Comparison of ENCODE assay signal across 9 mouse cellular contexts in the genomic region with DNA sequence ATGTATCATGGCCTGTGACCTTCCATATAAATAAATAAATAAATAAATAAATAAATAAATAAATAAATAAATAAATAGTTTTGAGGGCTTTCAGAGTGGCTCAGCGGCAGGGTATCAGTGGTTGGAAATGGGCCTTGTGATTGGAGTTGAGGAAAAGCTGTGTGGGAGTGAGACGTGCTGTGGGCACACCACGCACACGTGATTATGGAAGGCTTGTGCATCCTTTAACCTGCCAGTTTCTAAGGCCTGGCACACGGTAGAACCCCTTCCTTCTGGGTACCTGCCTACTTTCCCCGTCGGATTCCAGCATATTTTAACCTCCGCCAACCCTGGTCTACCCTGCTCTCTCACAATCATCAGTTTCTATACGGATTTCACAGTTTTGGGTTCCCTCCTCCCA. TPM values are rescaled to one million over a fixed set of nuclear protein-coding genes. Genes with fewer than 3 reads are reported as not detected.
A peak's percentile ranks its signal among the peaks of the same experiment; 100 is the strongest.
DNase-seq lines count a peak whose midpoint lies in the region; ATAC-seq and TF ChIP-seq lines count a peak whose summit lies in the region.
"Had no signal": no experiment of that assay in that cellular context is flagged by ENCODE, and none has a peak within 500 bp of the region (broad histone marks: within the 10 kb centered on the region; RNA-seq: fewer than 3 reads in every experiment).

No protein-coding gene starts in this region.

- no peak for DNase-seq in kidney, adult 9 months
- no peak for DNase-seq in hindbrain, embryonic 11.5 days (ENCODE audit: low spot score)
- DNase-seq in midbrain, embryonic 11.5 days (ENCODE audit: low spot score, missing footprints), result no peak
- DNase-seq in layer of hippocampus, postnatal 25 days (ENCODE audit: extremely low spot score in 1 of 2, low spot score in 1 of 2), result no peak
- no peak for DNase-seq in urinary bladder, adult 18-20 months (ENCODE audit: low spot score in 2 of 2)
- no peak for DNase-seq in lung, postnatal 14 days

- no peaks in the 10 kb centered on the region for H3K9me3 ChIP-seq in kidney, embryonic 14.5 days (ENCODE audit: control insufficient read depth, low read length)
- no peaks in the 10 kb centered on the region for H3K9me3 ChIP-seq in hindbrain, embryonic 11.5 days (ENCODE audit: control insufficient read depth, low read length)
- H3K9me3 ChIP-seq in midbrain, embryonic 11.5 days (ENCODE audit: control insufficient read depth, low read length), result no peaks in the 10 kb centered on the region

- TF ChIP-seq POLR2A in bone marrow, adult 2 months (IDR thresholded peaks at IDR 0.05; ENCODE audit: borderline replicate concordance, control insufficient read depth, low read depth, low read length), result no peak

- 0 out of 2 replicates have a peak, but pooled peaks cover 7% of the 10 kb centered on the region for H3K4me1 ChIP-seq in kidney, embryonic 14.5 days (ENCODE audit: control insufficient read depth, insufficient read depth, low read length)
- no peaks in the 10 kb centered on the region; the same call in 1 of the 2 replicates for H3K4me1 ChIP-seq in bone marrow, adult 2 months (ENCODE audit: control insufficient read depth, insufficient read depth, low read length)
- H3K4me1 ChIP-seq in hindbrain, embryonic 11.5 days (replicated peaks; ENCODE audit: control insufficient read depth, insufficient read depth, low read length), result no peaks in the 10 kb centered on the region
- H3K4me1 ChIP-seq in midbrain, embryonic 11.5 days (ENCODE audit: control insufficient read depth, insufficient read depth, low read length), result 0 out of 2 replicates have a peak, but pooled peaks cover 2% of the 10 kb centered on the region

- no peak; the same call in 1 of the 2 replicates for ATAC-seq in kidney, embryonic 14.5 days (ENCODE audit: low FRiP score, low TSS enrichment)
- peak; percentile 23 for ATAC-seq in hindbrain, embryonic 11.5 days (ENCODE audit: low FRiP score)
- no peak; the same call in 1 of the 2 replicates for ATAC-seq in midbrain, embryonic 11.5 days (ENCODE audit: low FRiP score)

- H3K9ac ChIP-seq in kidney, embryonic 14.5 days (ENCODE audit: low read depth, low read length), result peak overlapping the region; percentile 56
- peak overlapping the region; percentile 49 for H3K9ac ChIP-seq in hindbrain, embryonic 11.5 days (ENCODE audit: low read depth, low read length)
- H3K9ac ChIP-seq in midbrain, embryonic 11.5 days (ENCODE audit: low read length), result peak overlapping the region; percentile 61

- H3K4me3 ChIP-seq in kidney, embryonic 14.5 days (ENCODE audit: low read length), result peak overlapping the region; percentile 55
- H3K4me3 ChIP-seq in bone marrow, adult 2 months (replicated peaks; ENCODE audit: control insufficient read depth, low read depth, low read length), result peak overlapping the region; percentile 65
- peak overlapping the region; percentile 51 for H3K4me3 ChIP-seq in hindbrain, embryonic 11.5 days (ENCODE audit: low read depth, low read length)
- peak overlapping the region; percentile 48 for H3K4me3 ChIP-seq in midbrain, embryonic 11.5 days (ENCODE audit: low read depth, low read length)

- H3K4me2 ChIP-seq in kidney, embryonic 14.5 days (replicated peaks; ENCODE audit: low read depth, low read length), result peak overlapping the region; percentile 88
- H3K4me2 ChIP-seq in hindbrain, embryonic 11.5 days (replicated peaks; ENCODE audit: low read depth, low read length), result peak overlapping the region; percentile 89
- peak overlapping the region; percentile 72 for H3K4me2 ChIP-seq in midbrain, embryonic 11.5 days

- 20% methylated on average over 9 of the region's 9 CpGs for WGBS in kidney, embryonic 14.5 days
- WGBS in bone marrow, adult 2 months, result 29% methylated on average over 9 of the region's 9 CpGs
- WGBS in hindbrain, embryonic 11.5 days, result 25% methylated on average over 9 of the region's 9 CpGs
- WGBS in midbrain, embryonic 11.5 days, result 26% methylated on average over 9 of the region's 9 CpGs

- peak overlapping the region; percentile 62 for H3K27ac ChIP-seq in kidney, embryonic 14.5 days (ENCODE audit: low read depth, low read length)
- peak overlapping the region; percentile 77 for H3K27ac ChIP-seq in bone marrow, adult 2 months (ENCODE audit: control insufficient read depth, insufficient read depth, low read depth, low read length, poor library complexity)
- H3K27ac ChIP-seq in hindbrain, embryonic 11.5 days (ENCODE audit: low read depth, low read length), result no peak overlapping the region
- H3K27ac ChIP-seq in midbrain, embryonic 11.5 days (ENCODE audit: low read depth, low read length), result no peak overlapping the region

- H3K36me3 ChIP-seq in kidney, embryonic 14.5 days (ENCODE audit: control insufficient read depth, insufficient read depth, low read length), result peaks cover 24% of the 10 kb centered on the region; the same call in 1 of the 2 replicates
- no peaks in the 10 kb centered on the region for H3K36me3 ChIP-seq in hindbrain, embryonic 11.5 days (ENCODE audit: control insufficient read depth, insufficient read depth, low read length)
- no peaks in the 10 kb centered on the region for H3K36me3 ChIP-seq in midbrain, embryonic 11.5 days (ENCODE audit: control insufficient read depth, insufficient read depth, low read length)

- peaks cover 30% of the 10 kb centered on the region for H3K27me3 ChIP-seq in kidney, embryonic 14.5 days (ENCODE audit: control insufficient read depth, insufficient read depth, low read length)
- H3K27me3 ChIP-seq in hindbrain, embryonic 11.5 days (ENCODE audit: control insufficient read depth, insufficient read depth, low read length), result peaks cover 24% of the 10 kb centered on the region
- peaks cover 25% of the 10 kb centered on the region for H3K27me3 ChIP-seq in midbrain, embryonic 11.5 days (ENCODE audit: control insufficient read depth, insufficient read depth, low read length)

- TF ChIP-seq CTCF in bone marrow, adult 2 months (IDR thresholded peaks at IDR 0.05; ENCODE audit: control insufficient read depth, insufficient read depth, low read length), result no peak

RNA-seq across cellular contexts. Expression of gene Grb7, which starts 10.8 kb away (rescaled TPM):
- polyA plus RNA-seq in kidney, embryonic 14.5 days (2014; fragmentation: Nextera tagmentation; extraction: Ambion mirVana), result 52.3 and 66.8 TPM in 2 replicates
- 0.85 TPM in 1 of 2 replicates, not detected in the other for polyA plus RNA-seq in bone marrow, adult 2 months (2011; ENCODE audit: insufficient read depth, insufficient read length, low replicate concordance, missing spikeins)
- polyA plus RNA-seq in hindbrain, embryonic 11.5 days (2014; fragmentation: Nextera tagmentation; extraction: Ambion mirVana), result 2.1 and 3.3 TPM in 2 replicates
- polyA plus RNA-seq in midbrain, embryonic 11.5 days (2014; fragmentation: Nextera tagmentation; extraction: Ambion mirVana), result 0.60 and 1.0 TPM in 2 replicates
- total RNA-seq in layer of hippocampus, postnatal 25 days (2021), result 1 to 10 TPM; 1.4 to 2.1 TPM
- total RNA-seq: hematopoietic stem cell, adult 5-6 weeks had no signal

RNA-seq across cellular contexts. Expression of gene Mien1, which starts 18.2 kb away (rescaled TPM):
- polyA plus RNA-seq in kidney, embryonic 14.5 days (2014; fragmentation: Nextera tagmentation; extraction: Ambion mirVana), result 83.8 and 101 TPM in 2 replicates
- 25.3 and 33.9 TPM in 2 replicates for polyA plus RNA-seq in bone marrow, adult 2 months (2011; ENCODE audit: insufficient read depth, insufficient read length, low replicate concordance, missing spikeins)
- polyA plus RNA-seq in hindbrain, embryonic 11.5 days (2014; fragmentation: Nextera tagmentation; extraction: Ambion mirVana), result 152 and 167 TPM in 2 replicates
- polyA plus RNA-seq in midbrain, embryonic 11.5 days (2014; fragmentation: Nextera tagmentation; extraction: Ambion mirVana), result 145 and 158 TPM in 2 replicates
- total RNA-seq in layer of hippocampus, postnatal 25 days (2021), result 100 to 1,000 TPM in 1 of 2 experiments, 10 to 100 TPM in 1; 92.2 to 104 TPM

RNA-seq across cellular contexts. Expression of gene Erbb2, which starts 44.7 kb away (rescaled TPM):
- 35.5 and 54.1 TPM in 2 replicates for polyA plus RNA-seq in kidney, embryonic 14.5 days (2014; fragmentation: Nextera tagmentation; extraction: Ambion mirVana)
- 0.97 and 2.4 TPM in 2 replicates for polyA plus RNA-seq in bone marrow, adult 2 months (2011; ENCODE audit: insufficient read depth, insufficient read length, low replicate concordance, missing spikeins)
- polyA plus RNA-seq in hindbrain, embryonic 11.5 days (2014; fragmentation: Nextera tagmentation; extraction: Ambion mirVana), result 15.5 and 17.2 TPM in 2 replicates
- polyA plus RNA-seq in midbrain, embryonic 11.5 days (2014; fragmentation: Nextera tagmentation; extraction: Ambion mirVana), result 14.8 TPM in 2 replicates
- total RNA-seq in layer of hippocampus, postnatal 25 days (2021), result 1 to 10 TPM; 1.4 to 3.5 TPM
- total RNA-seq: hematopoietic stem cell, adult 5-6 weeks had no signal

RNA-seq across cellular contexts. Expression of gene Pgap3, which starts 56.7 kb away (rescaled TPM):
- 10.7 and 14.8 TPM in 2 replicates for polyA plus RNA-seq in kidney, embryonic 14.5 days (2014; fragmentation: Nextera tagmentation; extraction: Ambion mirVana)
- polyA plus RNA-seq in bone marrow, adult 2 months (2011; ENCODE audit: insufficient read depth, insufficient read length, low replicate concordance, missing spikeins), result 2.4 and 2.7 TPM in 2 replicates
- polyA plus RNA-seq in hindbrain, embryonic 11.5 days (2014; fragmentation: Nextera tagmentation; extraction: Ambion mirVana), result 4.3 and 4.5 TPM in 2 replicates
- polyA plus RNA-seq in midbrain, embryonic 11.5 days (2014; fragmentation: Nextera tagmentation; extraction: Ambion mirVana), result 5.6 and 5.7 TPM in 2 replicates
- 1 to 10 TPM; 8.9 to 9.6 TPM for total RNA-seq in layer of hippocampus, postnatal 25 days (2021)

Comparison
In these comparisons a context has a peak if more than half of its experiments do, and no peak if none do; other contexts are left out.
1. H3K27ac ChIP-seq: peak in kidney, embryonic 14.5 days (single experiment) and bone marrow, adult 2 months (single experiment); none in hindbrain, embryonic 11.5 days (single experiment) and midbrain, embryonic 11.5 days (single experiment).
2. RNA of gene Grb7, which starts 10.8 kb away (polyA plus RNA-seq): 52.3 to 66.8 TPM in kidney, embryonic 14.5 days; 2.1 to 3.3 TPM in hindbrain, embryonic 11.5 days, 0.85 TPM in bone marrow, adult 2 months and 0.60 to 1.0 TPM in midbrain, embryonic 11.5 days; every median in the first group is over 10 times any median in the second.
3. Peak in every context shown above with its lines, with median percentiles within 50 percentile points of each other: H3K4me2 ChIP-seq, H3K4me3 ChIP-seq and H3K9ac ChIP-seq.